25 mouse cellular contexts compared by ENCODE assay signal in genomic region chr9:57658970-57659369, GRCm38 (mm10). TPM values are rescaled to one million over a fixed set of nuclear protein-coding genes. Genes with fewer than 3 reads are reported as not detected.
A peak's percentile ranks its signal among the peaks of the same experiment; 100 is the strongest.
DNase-seq lines count a peak whose midpoint lies in the region; ATAC-seq and TF ChIP-seq lines count a peak whose summit lies in the region.
"Had no signal": no experiment of that assay in that cellular context is flagged by ENCODE, and none has a peak within 500 bp of the region (broad histone marks: within the 10 kb centered on the region; RNA-seq: fewer than 3 reads in every experiment).

No protein-coding gene starts in this region.

- ATAC-seq in liver, postnatal 0 days, result no peak

- intact Hi-C loops in heart, postnatal 25 days (cut with DNase I), result loop anchor here (1.0 to 5.0 kb wide), 3 partner anchors 85 to 340 kb away; partner anchors contain the start of gene Cox5a

- DNase-seq in heart, adult 11 months, result peak; percentile 89
- DNase-seq in heart, postnatal 25 days (ENCODE audit: low spot score), result no peak
- DNase-seq in liver, postnatal 0 days, result no peak
- DNase-seq in liver (no peak), ZHBTc4 (ENCODE audit: low read depth, low spot score) (peak; percentile 31)
- DNase-seq in right cerebral cortex, adult 18-20 months, result no peak
- no peak for DNase-seq in adrenal gland, adult 18-20 months (ENCODE audit: low spot score in 2 of 2)

- 76% methylated on average over 4 of the region's 4 CpGs for WGBS in liver, postnatal 0 days (ENCODE audit: insufficient replicate concordance)

- TF ChIP-seq EP300 in liver, postnatal 0 days (IDR thresholded peaks at IDR 0.05; ENCODE audit: low read depth), result no peak

- H3K9me3 ChIP-seq in liver, postnatal 0 days (ENCODE audit: low read length), result no peaks in the 10 kb centered on the region
- H3K9me3 ChIP-seq in E14TG2a.4 (ENCODE audit: low read length), result no peaks in the 10 kb centered on the region
- H3K9me3 ChIP-seq: embryonic facial prominence, embryonic 10.5 days; kidney, embryonic 15.5 days; limb, embryonic 13.5 days; neural tube, embryonic 12.5 days had no signal

- TF ChIP-seq CTCF in liver, postnatal 0 days (IDR thresholded peaks at IDR 0.05; ENCODE audit: low read depth), result peak; percentile 39
- TF ChIP-seq CTCF in E14TG2a.4 (conservative IDR thresholded peaks at IDR 0.05; ENCODE audit: low read length), result peak; percentile 46

- H3K4me3 ChIP-seq in liver, postnatal 0 days (ENCODE audit: low read depth, low read length), result no peak overlapping the region
- no peak overlapping the region for H3K4me3 ChIP-seq in E14TG2a.4 (replicated peaks; ENCODE audit: low read length)
- H3K4me3 ChIP-seq: embryonic facial prominence, embryonic 10.5 days; kidney, embryonic 15.5 days; limb, embryonic 13.5 days; neural tube, embryonic 12.5 days had no signal

- H3K4me1 ChIP-seq in liver, postnatal 0 days (ENCODE audit: insufficient read depth), result peaks cover 7% of the 10 kb centered on the region
- H3K4me1 ChIP-seq in E14TG2a.4 (replicated peaks; ENCODE audit: low read depth, low read length), result peaks cover 16% of the 10 kb centered on the region
- H3K4me1 ChIP-seq: limb, embryonic 13.5 days had no signal

- no peak overlapping the region for H3K27ac ChIP-seq in liver, postnatal 0 days (ENCODE audit: low read depth)
- H3K27ac ChIP-seq: embryonic facial prominence, embryonic 10.5 days; kidney, embryonic 15.5 days; limb, embryonic 13.5 days; neural tube, embryonic 12.5 days had no signal

- H3K9ac ChIP-seq in liver, postnatal 0 days (replicated peaks), result no peak overlapping the region
- H3K9ac ChIP-seq: kidney, embryonic 15.5 days; limb, embryonic 13.5 days; neural tube, embryonic 12.5 days had no signal

- no peaks in the 10 kb centered on the region for H3K27me3 ChIP-seq in liver, postnatal 0 days (ENCODE audit: insufficient read depth, low read length)
- H3K27me3 ChIP-seq in E14TG2a.4 (ENCODE audit: insufficient read depth, low read length), result peaks cover 9% of the 10 kb centered on the region
- H3K27me3 ChIP-seq: neural tube, embryonic 12.5 days had no signal

- no peak overlapping the region for H3K4me2 ChIP-seq in liver, postnatal 0 days (ENCODE audit: low read depth, low read length)
- H3K4me2 ChIP-seq: kidney, embryonic 15.5 days; limb, embryonic 13.5 days; midbrain, embryonic 11.5 days; neural tube, embryonic 12.5 days had no signal

- no peaks in the 10 kb centered on the region for H3K36me3 ChIP-seq in liver, postnatal 0 days (replicated peaks; ENCODE audit: insufficient read depth, low read length)
- H3K36me3 ChIP-seq in E14TG2a.4 (ENCODE audit: insufficient read depth, low read length), result no peaks in the 10 kb centered on the region
- H3K36me3 ChIP-seq: embryonic facial prominence, embryonic 10.5 days; kidney, embryonic 15.5 days; limb, embryonic 13.5 days; neural tube, embryonic 12.5 days had no signal

RNA-seq across cellular contexts. Expression of gene Csk, which starts 5.5 kb away (rescaled TPM):
- 10 to 100 TPM; 23.5 to 27.4 TPM for total RNA-seq in heart, postnatal 25 days (2021)
- polyA plus RNA-seq in liver, postnatal 0 days (2015; fragmentation: Nextera tagmentation; extraction: Ambion mirVana), result 13.6 and 15.5 TPM in 2 replicates
- total RNA-seq in adrenal gland, adult 18-20 months (2021), result 10 to 100 TPM; 62.2 to 89.1 TPM

RNA-seq across cellular contexts. Expression of gene Cyp1a2, which starts 24.5 kb away (rescaled TPM):
- total RNA-seq in heart, postnatal 25 days (2021), result not detected
- 19.9 and 30.7 TPM in 2 replicates for polyA plus RNA-seq in liver, postnatal 0 days (2015; fragmentation: Nextera tagmentation; extraction: Ambion mirVana)
- under 1 TPM in 1 of 2 experiments, not detected in 1; 0.20 TPM for total RNA-seq in adrenal gland, adult 18-20 months (2021)
- total RNA-seq: common myeloid progenitor, adult 5-6 weeks; gastrocnemius, postnatal 14 days; layer of hippocampus, postnatal 25 days; left cerebral cortex, postnatal 14 days; monocyte, adult 5-6 weeks had no signal
- polyA plus RNA-seq: embryonic facial prominence, embryonic 10.5 days; forebrain, embryonic 11.5 days; hindbrain, embryonic 11.5 days; intestine, embryonic 14.5 days; kidney, embryonic 15.5 days; large intestine, adult 2 months; limb, embryonic 13.5 days; midbrain, embryonic 11.5 days; neural tube, embryonic 12.5 days; urinary bladder, adult 2 months had no signal

RNA-seq across cellular contexts. Expression of gene Cyp1a1, which starts 28.8 kb away (rescaled TPM):
- total RNA-seq in heart, postnatal 25 days (2021), result under 1 TPM in 1 of 2 experiments, not detected in 1; 0.08 TPM
- 2.2 and 4.3 TPM in 2 replicates for polyA plus RNA-seq in liver, postnatal 0 days (2015; fragmentation: Nextera tagmentation; extraction: Ambion mirVana)
- total RNA-seq in adrenal gland, adult 18-20 months (2021), result 1 to 10 TPM in 1 of 2 experiments, under 1 TPM in 1; 0.17 to 1.0 TPM
- total RNA-seq: monocyte, adult 5-6 weeks had no signal
- polyA plus RNA-seq: forebrain, embryonic 11.5 days; heart, embryonic 16.5 days; hindbrain, embryonic 11.5 days; intestine, embryonic 14.5 days; limb, embryonic 13.5 days; midbrain, embryonic 11.5 days; neural tube, embryonic 12.5 days had no signal

RNA-seq across cellular contexts. Expression of gene Lman1l, which starts 38.4 kb away (rescaled TPM):
- not detected for total RNA-seq in heart, postnatal 25 days (2021)
- polyA plus RNA-seq in liver, postnatal 0 days (2015; fragmentation: Nextera tagmentation; extraction: Ambion mirVana), result not detected in 2 replicates
- not detected for total RNA-seq in adrenal gland, adult 18-20 months (2021)
- total RNA-seq: common myeloid progenitor, adult 5-6 weeks; gastrocnemius, postnatal 14 days; layer of hippocampus, postnatal 25 days; left cerebral cortex, postnatal 14 days; monocyte, adult 5-6 weeks had no signal
- polyA plus RNA-seq: embryonic facial prominence, embryonic 10.5 days; forebrain, embryonic 11.5 days; heart, embryonic 16.5 days; hindbrain, embryonic 11.5 days; intestine, embryonic 14.5 days; kidney, embryonic 15.5 days; limb, embryonic 13.5 days; liver, embryonic 16.5 days; neural tube, embryonic 12.5 days had no signal

RNA-seq across cellular contexts. Expression of gene Edc3, which starts 49.4 kb away (rescaled TPM):
- total RNA-seq in heart, postnatal 25 days (2021), result 1 to 10 TPM; 4.9 to 7.0 TPM
- polyA plus RNA-seq in liver, postnatal 0 days (2015; fragmentation: Nextera tagmentation; extraction: Ambion mirVana), result 9.9 and 13.2 TPM in 2 replicates
- total RNA-seq in adrenal gland, adult 18-20 months (2021), result 1 to 10 TPM; 7.1 to 8.7 TPM

Comparison
In these comparisons a context has a peak if more than half of its experiments do, and no peak if none do; other contexts are left out.
1. DNase-seq: peak in heart, adult 11 months (single experiment) and ZHBTc4 (single experiment); none in heart, postnatal 25 days (single experiment), liver, postnatal 0 days (single experiment), liver (single experiment), right cerebral cortex, adult 18-20 months (single experiment) and adrenal gland, adult 18-20 months (0 of 2).